Mouse (Mus musculus): ENCODE measurements at regions not wholly inside any gene's neighbourhood (a gene's known extent, or its start where the extent isn't known, plus 50 kb on each side); places are given as distances from the start of the nearest gene placed in this dataset.

DNA sequence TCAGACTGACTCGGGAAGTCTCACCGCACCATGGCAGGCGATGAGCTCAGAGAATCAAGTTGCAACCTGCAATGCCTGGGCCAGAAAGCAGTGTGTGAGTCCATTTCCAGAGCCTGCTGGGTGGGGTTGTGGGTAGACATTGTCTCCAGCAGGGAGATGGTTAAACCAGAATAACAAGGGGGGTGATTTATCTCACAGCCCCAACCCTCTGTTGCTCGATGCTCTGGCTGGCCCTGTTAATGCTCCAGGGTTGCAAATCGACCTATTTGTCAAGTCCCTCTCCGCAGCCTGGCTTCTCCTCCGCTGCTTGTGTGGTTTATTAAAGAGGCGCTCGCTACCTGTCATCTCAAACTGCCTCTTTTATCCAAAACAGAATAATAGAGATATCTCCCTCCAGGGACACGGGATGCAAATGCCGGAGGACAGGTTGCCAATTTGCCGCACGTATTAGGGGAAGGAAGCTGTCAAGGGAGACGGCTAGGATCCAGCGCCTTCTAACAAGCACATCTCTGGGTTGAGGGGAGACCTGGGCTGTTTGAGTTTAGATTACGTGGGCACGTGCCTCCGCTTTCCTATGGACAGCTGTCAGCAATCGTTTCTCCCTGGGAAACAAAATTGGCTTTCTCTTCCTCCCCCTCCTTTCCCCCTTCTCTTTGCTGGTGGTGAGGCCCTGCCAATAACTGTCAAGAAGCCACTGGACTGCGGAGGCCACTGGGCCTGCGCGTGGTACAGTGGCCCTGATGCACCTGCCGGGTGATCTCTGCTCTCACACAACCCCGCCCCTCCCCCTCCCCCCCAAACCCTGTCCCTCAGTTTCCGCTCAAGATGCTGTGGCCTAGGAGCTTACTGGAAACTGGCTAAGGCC lies 57.4 kb upstream of the Pitx1 start:
- no peak for DNase-seq (ENCODE audit: low read depth, low spot score)

- no peak for DNase-seq (ENCODE audit: low read depth, low spot score)
Observed at GRCm38 (mm10) chr13:55892250-55892649, 56.3 kb upstream of the Pitx1 start.

DNA sequence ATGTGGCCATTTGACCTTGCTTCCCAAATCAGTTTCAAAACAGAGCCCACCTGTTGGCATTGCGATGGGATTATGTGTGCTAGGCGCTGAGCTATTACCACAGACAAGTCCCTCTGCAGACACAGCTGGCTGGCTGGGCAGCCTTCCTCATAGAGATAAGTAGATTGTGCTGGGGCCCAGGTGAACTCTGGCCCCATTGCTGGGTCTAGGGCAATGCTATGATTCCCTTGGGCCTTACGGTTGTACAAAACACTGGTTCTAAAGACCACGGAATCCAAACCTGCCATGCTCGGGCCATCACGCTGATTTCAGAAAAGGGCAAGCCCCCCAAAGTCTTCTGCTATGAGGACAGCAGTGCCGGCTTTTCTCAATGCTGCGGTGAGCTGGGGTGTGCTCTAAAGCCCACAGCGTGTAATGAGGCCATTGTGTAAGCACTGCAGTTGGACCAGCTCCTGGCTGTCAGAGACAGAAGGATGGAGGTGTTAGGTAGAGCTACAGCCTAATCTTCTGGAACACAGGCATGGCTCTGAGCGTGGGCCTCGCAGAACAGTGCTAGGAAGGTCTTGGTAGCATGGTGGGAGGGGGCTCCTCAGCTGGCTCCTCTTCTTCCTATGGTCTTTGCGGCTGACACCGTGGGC lies 51.2 kb upstream of the Pitx1 start:
- DNase-seq (ENCODE audit: low read depth, low spot score) = no peak
